Mouse (Mus musculus): ENCODE results near the gene Serpinb3d. TPM values are rescaled to one million over a fixed set of nuclear protein-coding genes. Genes with fewer than 3 reads are reported as not detected.
"Not testable (repeated sequence)": the region's sequence is repeated elsewhere in the genome, so short reads cannot be mapped to it uniquely, and the experiment has no call there.

Gene Serpinb3d
- not detected for total RNA-seq (2021)

- intact Hi-C loops (cut with DNase I): no loop called here
- no peak for DNase-seq
Measured at GRCm38 (mm10) chr1:107083406-107083805, at the start of gene Serpinb3d. Gene Serpinb3d (minus strand): TSS chr1:107083506.

GRCm38 (mm10) chr1:107127453-107127852, 44.1 kb upstream of the Serpinb3d start:
- DNase-seq: peak in 1 of 2 experiments; percentile 2
- intact Hi-C loops (cut with DNase I): not testable (repeated sequence)

- DNase-seq: no peak
- intact Hi-C loops (cut with DNase I): no loop called here
Measured at GRCm38 (mm10) chr1:107098417-107098816, 15.1 kb upstream of the Serpinb3d start.

- intact Hi-C loops (cut with DNase I): no loop called here
Measured at GRCm38 (mm10) chr1:107052203-107052602, 31.1 kb downstream of the Serpinb3d start, which contains the start of gene Serpinb3a. Gene Serpinb3a (minus strand): TSS chr1:107052303.

GRCm38 (mm10) chr1:107034236-107034635, 49.1 kb downstream of the Serpinb3d start:
- intact Hi-C loops (cut with DNase I); DNase-seq: not testable (repeated sequence)

More at GRCm38 (mm10) chr1:107052203-107052602, 31.1 kb downstream of the Serpinb3d start, which contains the start of gene Serpinb3a:
- DNase-seq: no peak

Other genes starting within 250 kb of the Serpinb3d start
- not detected for gene Serpinb5, start 222.3 kb downstream of the Serpinb3d start, total RNA-seq (2021)
- not detected for gene Serpinb12, start 149.1 kb downstream of the Serpinb3d start, total RNA-seq (2021)
- gene Serpinb13, start 102.5 kb downstream of the Serpinb3d start, total RNA-seq (2021): not detected
- gene Serpinb3a, start 31.2 kb downstream of the Serpinb3d start, total RNA-seq (2021): not detected
- not detected for gene Serpinb3b, start 194.9 kb upstream of the Serpinb3d start, total RNA-seq (2021)
- gene Serpinb3c, start 194.9 kb upstream of the Serpinb3d start, total RNA-seq (2021): not detected